Comparison of ENCODE assay signal across 7 mouse cellular contexts in genomic region chr2:119237210-119237870, GRCm38 (mm10). TPM values are rescaled to one million over a fixed set of nuclear protein-coding genes. Genes with fewer than 3 reads are reported as not detected.
DNase-seq lines count a peak whose midpoint lies in the region; ATAC-seq lines count a peak whose summit lies in the region.

Spint1 (plus strand) TSS chr2:119237362.

- peak within 1 kb of the TSS; percentile 64 for H3K4me2 ChIP-seq in midbrain, embryonic 11.5 days

- H3K36me3 ChIP-seq in midbrain, embryonic 11.5 days (ENCODE audit: control insufficient read depth, insufficient read depth, low read length): no peaks in the 10 kb centered on the region

- peak within 1 kb of the TSS; percentile 37 for H3K4me3 ChIP-seq in midbrain, embryonic 11.5 days (ENCODE audit: low read depth, low read length)

- WGBS in midbrain, embryonic 11.5 days: 1% methylated on average over 73 of the region's 73 CpGs

- H3K27ac ChIP-seq in midbrain, embryonic 11.5 days (ENCODE audit: low read depth, low read length): no peak within 1 kb of the TSS

- H3K4me1 ChIP-seq in midbrain, embryonic 11.5 days (ENCODE audit: control insufficient read depth, insufficient read depth, low read length): peaks cover 9% of the 10 kb centered on the region

- peak; percentile 40 for DNase-seq in WW6 (ENCODE audit: low read depth, low spot score)
- DNase-seq in gonadal fat pad, adult 2 months (ENCODE audit: low read depth): no peak
- DNase-seq in kidney, postnatal 36 days: peak; percentile 78 to 87
- peak; percentile 90 for DNase-seq in midbrain, embryonic 11.5 days (ENCODE audit: low spot score, missing footprints)
- DNase-seq in MN1 (ENCODE audit: low spot score): no peak
- DNase-seq in layer of hippocampus, postnatal 10 days (ENCODE audit: low spot score in 2 of 2): no peak

- H3K9ac ChIP-seq in midbrain, embryonic 11.5 days (ENCODE audit: low read length): peak within 1 kb of the TSS; percentile 28

- peak; percentile 34 for ATAC-seq in CD4-positive, CD25-positive, alpha-beta regulatory T cell, adult 4 months
- no peak for ATAC-seq in midbrain, embryonic 11.5 days (ENCODE audit: low FRiP score)

- no peaks in the 10 kb centered on the region for H3K9me3 ChIP-seq in midbrain, embryonic 11.5 days (ENCODE audit: control insufficient read depth, low read length)

- peaks cover 36% of the 10 kb centered on the region for H3K27me3 ChIP-seq in midbrain, embryonic 11.5 days (ENCODE audit: control insufficient read depth, insufficient read depth, low read length)

RNA-seq across cellular contexts. Expression of gene Spint1, which starts in this region (rescaled TPM):
- not detected for polyA plus RNA-seq in CD4-positive, CD25-positive, alpha-beta regulatory T cell, adult 4 months (2017; shearing (Covaris generic))
- 38.8 and 49.1 TPM in 2 replicates for polyA plus RNA-seq in gonadal fat pad, adult 2 months (2012; rRNA removed)
- polyA plus RNA-seq in midbrain, embryonic 11.5 days (2014; fragmentation: Nextera tagmentation; extraction: Ambion mirVana): 1.1 and 1.2 TPM in 2 replicates
- under 1 TPM; 0.27 to 0.59 TPM for total RNA-seq in layer of hippocampus, postnatal 10 days (2021)

Comparison
In these comparisons a context has a peak if more than half of its experiments do, and no peak if none do; other contexts are left out.
1. RNA of gene Spint1 (polyA plus RNA-seq): 38.8 to 49.1 TPM in gonadal fat pad, adult 2 months; 1.1 to 1.2 TPM in midbrain, embryonic 11.5 days and not detected in CD4-positive, CD25-positive, alpha-beta regulatory T cell, adult 4 months; every median in the first group is over 10 times any median in the second.
2. Peak in ATAC-seq in CD4-positive, CD25-positive, alpha-beta regulatory T cell, adult 4 months; RNA of the gene not detected or under 1 TPM.
3. DNase-seq: peak in WW6 (single experiment), kidney, postnatal 36 days (2 of 2) and midbrain, embryonic 11.5 days (single experiment); none in gonadal fat pad, adult 2 months (single experiment), MN1 (single experiment) and layer of hippocampus, postnatal 10 days (0 of 2).